Mouse (Mus musculus): ENCODE measurements around the gene Ccdc71. TPM values are rescaled to one million over a fixed set of nuclear protein-coding genes. Genes with fewer than 3 reads are reported as not detected.

Ccdc71 gene
- total RNA-seq, 2 experiments from 2014 or later, result 31.3 to 44.6 TPM

GRCm38 (mm10) chr9:108483051-108483790 lies 22.9 kb downstream of the Ccdc71 start:
- H3K4me3 ChIP-seq, result no peak overlapping the region
- no peak for TF ChIP-seq CTCF (IDR thresholded peaks at IDR 0.05)

DNA sequence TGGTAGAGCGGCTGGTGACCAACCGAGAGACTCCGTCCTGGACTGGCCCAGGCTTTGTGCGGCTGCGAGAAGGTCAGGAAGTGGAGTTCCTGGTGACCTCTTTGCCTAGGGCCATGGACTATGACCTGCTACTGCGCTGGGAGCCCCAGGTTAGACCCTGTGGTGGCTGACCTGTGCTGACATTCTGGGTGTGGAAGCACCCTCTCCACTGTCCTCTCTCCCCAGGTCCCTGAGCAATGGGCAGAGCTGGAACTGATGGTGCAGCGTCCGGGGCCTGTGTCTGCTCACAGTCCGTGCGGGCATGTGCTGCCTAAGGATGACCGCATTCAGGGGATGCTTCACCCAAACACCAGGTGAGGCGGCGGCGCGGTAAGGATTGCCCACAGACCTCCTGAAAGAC lies 23.7 kb downstream of the Ccdc71 start:
- TF ChIP-seq CTCF (IDR thresholded peaks at IDR 0.05), result no peak
- H3K4me3 ChIP-seq, result no peak overlapping the region
- DNase-seq (ENCODE audit: extremely low spot score in 1 of 2, low spot score in 2 of 2), result no peak
- intact Hi-C loops (cut with DNase I), result no loop called here
- no peak overlapping the region for H3K27ac ChIP-seq

More at GRCm38 (mm10) chr9:108483051-108483790, 22.9 kb downstream of the Ccdc71 start:
- intact Hi-C loops (cut with DNase I), result no loop called here
- no peak for DNase-seq (ENCODE audit: extremely low spot score in 1 of 2, low spot score in 2 of 2)
- H3K27ac ChIP-seq, result no peak overlapping the region

- no peak for TF ChIP-seq CTCF (IDR thresholded peaks at IDR 0.05)
- Histone ChIP-seq H3K27ac (no peak overlapping the region), H3K4me3 (no peak overlapping the region)
- intact Hi-C loops (cut with DNase I), result no loop called here
- no peak for DNase-seq (ENCODE audit: extremely low spot score in 1 of 2, low spot score in 2 of 2)
Measured at GRCm38 (mm10) chr9:108485301-108485875, 25.1 kb downstream of the Ccdc71 start.

DNA sequence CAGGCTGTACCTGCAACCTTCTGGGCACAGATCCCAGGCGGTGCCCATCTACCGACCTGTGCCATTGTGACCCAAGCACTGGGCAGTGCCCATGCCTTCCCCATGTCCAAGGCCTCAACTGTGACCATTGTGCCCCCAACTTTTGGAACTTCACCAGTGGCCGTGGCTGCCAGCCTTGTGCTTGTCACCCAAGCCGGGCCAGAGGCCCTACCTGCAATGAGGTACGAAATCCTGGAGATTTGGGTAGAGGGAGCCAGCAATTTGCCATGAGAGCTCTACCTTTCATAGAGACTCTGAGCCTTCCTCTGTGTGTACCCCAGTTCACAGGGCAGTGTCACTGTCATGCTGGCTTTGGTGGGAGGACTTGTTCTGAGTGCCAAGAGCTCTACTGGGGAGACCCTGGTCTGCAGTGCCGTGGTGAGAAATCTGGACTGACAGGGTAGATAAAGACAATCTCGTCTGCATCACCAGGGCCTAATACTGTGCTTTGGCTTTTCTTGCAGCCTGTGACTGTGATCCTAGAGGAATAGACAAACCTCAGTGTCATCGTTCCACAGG lies 26.7 kb downstream of the Ccdc71 start:
- intact Hi-C loops (cut with DNase I), result no loop called here
- no peak overlapping the region for H3K4me3 ChIP-seq
- no peak for TF ChIP-seq CTCF (IDR thresholded peaks at IDR 0.05)
- DNase-seq (ENCODE audit: extremely low spot score in 1 of 2, low spot score in 2 of 2), result no peak
- no peak overlapping the region for H3K27ac ChIP-seq

GRCm38 (mm10) chr9:108488403-108488802 lies 28.1 kb downstream of the Ccdc71 start:
- no peak for TF ChIP-seq CTCF (IDR thresholded peaks at IDR 0.05)
- Histone ChIP-seq H3K4me3 (no peak overlapping the region), H3K27ac (no peak overlapping the region)
- no peak for DNase-seq (ENCODE audit: extremely low spot score in 1 of 2, low spot score in 2 of 2)
- intact Hi-C loops (cut with DNase I), result no loop called here

- no peak for DNase-seq (ENCODE audit: extremely low spot score in 1 of 2, low spot score in 2 of 2)
- H3K4me3 ChIP-seq, result no peak overlapping the region
- TF ChIP-seq CTCF (IDR thresholded peaks at IDR 0.05), result no peak
- no peak overlapping the region for H3K27ac ChIP-seq
- intact Hi-C loops (cut with DNase I), result no loop called here
Measured at GRCm38 (mm10) chr9:108489215-108489614, 28.9 kb downstream of the Ccdc71 start.

GRCm38 (mm10) chr9:108489702-108490558 lies 29.6 kb downstream of the Ccdc71 start:
- DNase-seq (ENCODE audit: extremely low spot score in 1 of 2, low spot score in 2 of 2), result no peak
- Histone ChIP-seq H3K4me3 (peak overlapping the region; percentile 98), H3K27ac (peak overlapping the region; percentile 96)
- intact Hi-C loops (cut with DNase I), result loop anchor here (2.0 to 10.0 kb wide), 2 partner anchors 27 to 915 kb away; partner anchors contain the start of genes Hyal1, Naa80 and Qrich1
- TF ChIP-seq CTCF (IDR thresholded peaks at IDR 0.05), result no peak

- H3K4me3 ChIP-seq, result peak within 1 kb of the TSS; percentile 98
- DNase-seq (ENCODE audit: extremely low spot score in 1 of 2, low spot score in 2 of 2), result peak; percentile 94 to 95
- no peak for TF ChIP-seq CTCF (IDR thresholded peaks at IDR 0.05)
- intact Hi-C loops (cut with DNase I), result loop anchor here (2.0 to 10.0 kb wide), 2 partner anchors 26 to 916 kb away; partner anchors contain the start of genes Hyal1, Naa80 and Qrich1
- H3K27ac ChIP-seq, result peak within 1 kb of the TSS; percentile 96
Measured at GRCm38 (mm10) chr9:108490559-108491285, 30.4 kb downstream of the Ccdc71 start, which contains the start of gene Usp19. Usp19 (plus strand) TSS chr9:108490602.

DNA sequence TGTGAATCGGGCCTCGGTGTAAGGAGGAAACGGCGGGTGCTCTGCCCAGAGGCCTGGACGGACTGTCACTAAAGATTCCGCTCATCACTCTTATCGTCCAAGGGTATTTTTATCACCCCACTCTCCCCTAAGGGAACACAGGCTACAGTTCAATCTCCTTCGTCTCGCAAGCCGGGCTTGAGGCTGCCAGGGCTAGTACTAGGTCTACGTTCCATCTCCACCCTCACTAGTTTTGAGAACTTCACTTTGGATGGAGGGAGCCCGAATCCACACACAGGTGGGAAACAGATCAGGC lies 30.9 kb downstream of the Ccdc71 start:
- no peak for TF ChIP-seq CTCF (IDR thresholded peaks at IDR 0.05)
- H3K4me3 ChIP-seq, result peak overlapping the region; percentile 98
- intact Hi-C loops (cut with DNase I), result loop anchor here (2.0 to 10.0 kb wide), 2 partner anchors 26 to 916 kb away; partner anchors contain the start of genes Hyal1, Naa80 and Qrich1
- no peak for DNase-seq (ENCODE audit: extremely low spot score in 1 of 2, low spot score in 2 of 2)
- H3K27ac ChIP-seq, result peak overlapping the region; percentile 96

DNA sequence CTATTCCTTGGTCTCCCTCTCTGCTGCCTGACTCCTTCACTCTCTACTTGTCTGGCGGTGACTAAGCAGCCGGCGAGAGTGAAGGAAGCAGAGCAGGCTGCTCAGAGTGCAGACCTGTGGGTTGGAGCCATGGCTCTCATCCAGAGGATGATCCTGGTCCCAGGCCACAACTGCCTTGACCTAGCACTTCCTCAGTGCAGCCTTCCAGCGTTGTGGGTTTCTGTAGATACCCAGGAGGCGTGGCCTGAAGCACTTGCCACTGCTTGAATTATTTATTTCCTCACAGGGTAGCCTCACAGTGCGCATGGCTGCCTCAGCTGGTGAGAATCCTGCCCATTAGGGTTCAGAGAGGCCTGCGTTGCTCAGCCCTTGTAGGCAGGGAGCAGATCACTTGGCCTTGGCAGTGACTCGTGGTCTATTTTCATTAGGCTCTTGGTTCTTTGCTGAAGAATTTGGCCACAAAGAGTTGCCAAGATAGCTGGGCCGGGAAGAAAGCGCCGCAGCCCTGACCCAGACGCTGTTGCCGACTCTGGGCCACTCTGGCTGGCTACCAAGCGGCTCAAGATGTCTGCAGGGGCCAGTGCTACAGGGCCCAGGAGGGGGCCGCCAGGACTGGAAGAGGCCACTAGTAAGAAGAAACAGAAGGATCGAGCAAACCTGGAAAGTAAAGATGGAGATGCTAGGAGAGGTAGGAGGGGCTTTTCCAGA lies 31.9 kb downstream of the Ccdc71 start:
- intact Hi-C loops (cut with DNase I), result loop anchor here (2.0 to 10.0 kb wide), 2 partner anchors 15 to 917 kb away; partner anchors contain the start of genes Hyal1, Naa80 and Qars

More for the DNA sequence above, 31.9 kb downstream of the Ccdc71 start:
- no peak overlapping the region; the same call in 1 of the 2 replicates for H3K27ac ChIP-seq
- no peak for DNase-seq (ENCODE audit: extremely low spot score in 1 of 2, low spot score in 2 of 2)
- peak overlapping the region; percentile 98; the same call in 1 of the 2 replicates for H3K4me3 ChIP-seq
- no peak for TF ChIP-seq CTCF (IDR thresholded peaks at IDR 0.05)
